29 mouse cellular contexts compared by ENCODE assay signal in genomic region chr10:78074977-78075376, GRCm38 (mm10). TPM values are rescaled to one million over a fixed set of nuclear protein-coding genes. Genes with fewer than 3 reads are reported as not detected.
DNase-seq lines count a peak whose midpoint lies in the region; ATAC-seq and TF ChIP-seq lines count a peak whose summit lies in the region.
"Had no signal": no experiment of that assay in that cellular context is flagged by ENCODE, and none has a peak within 500 bp of the region (broad histone marks: within the 10 kb centered on the region; RNA-seq: fewer than 3 reads in every experiment).

No protein-coding gene starts in this region.

- no peak overlapping the region for H3K27ac ChIP-seq in CH12.LX (ENCODE audit: insufficient read depth, low read depth)
- H3K27ac ChIP-seq: embryonic facial prominence, embryonic 10.5 days; forebrain, embryonic 15.5 days; hindbrain, embryonic 12.5 days; layer of hippocampus, adult 2 months; liver, embryonic 13.5 days had no signal

- no peak overlapping the region for H3K4me2 ChIP-seq in CH12.LX (ENCODE audit: insufficient read depth, low read depth, poor library complexity, severe bottlenecking)
- H3K4me2 ChIP-seq: forebrain, embryonic 15.5 days; heart, embryonic 12.5 days; hindbrain, embryonic 12.5 days; liver, embryonic 13.5 days; lung, embryonic 14.5 days; midbrain, embryonic 11.5 days had no signal

- no peak overlapping the region for H3K9ac ChIP-seq in CH12.LX (ENCODE audit: insufficient read depth, low read depth)
- H3K9ac ChIP-seq: forebrain, embryonic 15.5 days; heart, embryonic 12.5 days; hindbrain, embryonic 12.5 days; liver, embryonic 13.5 days; lung, embryonic 14.5 days had no signal

- H3K9me3 ChIP-seq in CH12.LX (replicated peaks; ENCODE audit: low read length) = peaks cover 4% of the 10 kb centered on the region
- H3K9me3 ChIP-seq: embryonic facial prominence, embryonic 10.5 days; forebrain, embryonic 15.5 days; heart, embryonic 12.5 days; hindbrain, embryonic 12.5 days; liver, embryonic 13.5 days had no signal

- ATAC-seq in activated CD4-positive, CD25-positive, alpha-beta regulatory T cell, adult 4 months = peak; percentile 86
- ATAC-seq in megakaryocyte progenitor cell, adult 5-6 weeks (replicated peaks; ENCODE audit: poor library complexity) = peak; percentile 70
- no peak for ATAC-seq in megakaryocyte-erythroid progenitor cell, adult 5-6 weeks (replicated peaks; ENCODE audit: low FRiP score, low TSS enrichment, poor library complexity, severe bottlenecking)
- ATAC-seq: forebrain, embryonic 15.5 days had no signal

- peaks cover 0 to 61% of the 10 kb centered on the region in 2 experiments for H3K36me3 ChIP-seq in CH12.LX (replicated peaks in 1 of 2; ENCODE audit: control insufficient read depth in 1 of 2, insufficient read depth in 1 of 2, low read length in 1 of 2)
- H3K36me3 ChIP-seq: forebrain, embryonic 15.5 days; heart, embryonic 12.5 days; hindbrain, embryonic 12.5 days had no signal

- no peak for TF ChIP-seq RAD21 in CH12.LX (IDR thresholded peaks at IDR 0.05; ENCODE audit: low read depth, low read length)

- H3K4me3 ChIP-seq in CH12.LX (replicated peaks in 1 of 3; ENCODE audit: low read depth in 2 of 3, low read length in 2 of 3, poor library complexity in 1 of 3) = no peak overlapping the region
- H3K4me3 ChIP-seq: embryonic facial prominence, embryonic 10.5 days; forebrain, embryonic 15.5 days; heart, embryonic 12.5 days; hindbrain, embryonic 12.5 days; layer of hippocampus, adult 2 months; liver, embryonic 13.5 days had no signal

- no peak for TF ChIP-seq CTCF in CH12.LX (conservative IDR thresholded peaks at IDR 0.05 in 1 of 2, IDR thresholded peaks at IDR 0.05 in 1 of 2; ENCODE audit: low read depth in 2 of 2, low read length in 2 of 2)

- in situ Hi-C loops in CH12.LX (cut with MboI; ENCODE audit: low pct_ligation_motif_present, low pct_unique_long_range_greater_than_20kb, low sequenced_read_pairs) = no loop called here

- H3K79me2 ChIP-seq in CH12.LX (replicated peaks; ENCODE audit: control insufficient read depth, extremely low read depth, insufficient read depth, poor library complexity, severe bottlenecking) = no peaks in the 10 kb centered on the region

- no peak for TF ChIP-seq POLR2A in CH12.LX (IDR thresholded peaks at IDR 0.05; ENCODE audit: low read depth, low read length)

- peaks cover 13 to 22% of the 10 kb centered on the region in 2 experiments for H3K4me1 ChIP-seq in CH12.LX (ENCODE audit: control insufficient read depth in 1 of 2, insufficient read depth in 2 of 2)

- H3K27me3 ChIP-seq in CH12.LX (replicated peaks) = peaks cover 23% of the 10 kb centered on the region
- H3K27me3 ChIP-seq: forebrain, embryonic 15.5 days had no signal

- no peak for DNase-seq in CH12.LX (ENCODE audit: extremely low read depth)
- peak; percentile 43 to 55 for DNase-seq in thymus, postnatal 36 days
- no peak for DNase-seq in kidney, adult 8-10 months
- no peak for DNase-seq in spleen, postnatal 36 days (ENCODE audit: low spot score in 2 of 2)
- no peak for DNase-seq in heart, adult 11 months
- DNase-seq: adrenal gland, postnatal 25 days; cerebellum, adult 9-10 months; heart, adult 18-20 months; heart, postnatal 10 days; kidney, adult 9 months; kidney, postnatal 14 days; layer of hippocampus, postnatal 36 days; liver, embryonic 13.5 days; lung, embryonic 14.5 days; lung, postnatal 36 days; right cerebral cortex, postnatal 14 days; spleen, adult 18-20 months had no signal

- dilution Hi-C loops in CH12.LX (cut with MboI; ENCODE audit: extremely low pct_ligation_motif_present, extremely low pct_unique_long_range_greater_than_20kb, low sequenced_read_pairs) = no loop called here

- peak; percentile 10; the same call in 1 of the 2 replicates for TF ChIP-seq EP300 in CH12.LX (IDR thresholded peaks at IDR 0.05; ENCODE audit: low read length)

TF ChIP-seq in CH12.LX, 34 proteins besides CTCF, POLR2A, EP300 and RAD21:
- no peak for TF ChIP-seq MAFK (IDR thresholded peaks at IDR 0.05; ENCODE audit: insufficient replicate concordance, low read length)
- no peak for TF ChIP-seq JUND (conservative IDR thresholded peaks at IDR 0.05; ENCODE audit: low read depth, low read length)
- no peak for TF ChIP-seq ZC3H11A (IDR thresholded peaks at IDR 0.05; ENCODE audit: low read depth, low read length)
- no peak for TF ChIP-seq MYC (IDR thresholded peaks at IDR 0.05; ENCODE audit: low read depth, low read length)
- no peak for TF ChIP-seq RCOR1 (conservative IDR thresholded peaks at IDR 0.05; ENCODE audit: low read depth, low read length)
- TF ChIP-seq E2F4 (IDR thresholded peaks at IDR 0.05; ENCODE audit: insufficient replicate concordance, low read depth, low read length) = no peak
- 0 out of 2 replicates have a peak, but pooled peaks have one; percentile 20 for TF ChIP-seq IRF4 (IDR thresholded peaks at IDR 0.05; ENCODE audit: low read depth, low read length)

RNA-seq across cellular contexts. Expression of gene Icosl, which starts 5.9 kb away (rescaled TPM):
- total RNA-seq in CH12.LX (2012; rRNA removed) = 0.64 and 0.80 TPM in 2 replicates
- total RNA-seq in CH12.LX (2014; rRNA removed) = 1.2 and 1.5 TPM in 2 replicates
- polyA plus RNA-seq in CH12.LX (2012; ENCODE audit: insufficient read length, low read depth) = 1.2 and 1.3 TPM in 2 replicates
- 1 to 10 TPM; 5.5 to 9.3 TPM for polyA plus RNA-seq in activated CD4-positive, CD25-positive, alpha-beta regulatory T cell, adult 4 months (2017; shearing (Covaris generic))
- 3.9 and 6.3 TPM in 2 replicates for total RNA-seq in megakaryocyte progenitor cell, adult 5-6 weeks (2015)
- 2.6 and 2.9 TPM in 2 replicates for total RNA-seq in megakaryocyte progenitor cell, adult 5-6 weeks (2017)
- total RNA-seq in megakaryocyte-erythroid progenitor cell, adult 5-6 weeks (2014; fragmentation: Nextera tagmentation) = 0.37 and 4.9 TPM in 2 replicates
- 0.57 and 1.4 TPM in 2 replicates for total RNA-seq in megakaryocyte-erythroid progenitor cell, adult 5-6 weeks (2017)
- total RNA-seq: MEL had no signal

RNA-seq across cellular contexts. Expression of gene Aire, which starts 31.6 kb away (rescaled TPM):
- total RNA-seq in CH12.LX (2012; rRNA removed) (0.17 TPM in 1 of 2 replicates, not detected in the other), CH12.LX (2014; rRNA removed) (not detected in 2 replicates)
- polyA plus RNA-seq in CH12.LX (2012; ENCODE audit: insufficient read length, low read depth) = 0.16 TPM in 1 of 2 replicates, not detected in the other
- polyA plus RNA-seq in activated CD4-positive, CD25-positive, alpha-beta regulatory T cell, adult 4 months (2017; shearing (Covaris generic)) = under 1 TPM in 1 of 2 experiments, not detected in 1; 0.44 TPM
- total RNA-seq in megakaryocyte progenitor cell, adult 5-6 weeks (2015) = not detected in 2 replicates
- not detected in 2 replicates for total RNA-seq in megakaryocyte progenitor cell, adult 5-6 weeks (2017)
- not detected in 2 replicates for total RNA-seq in megakaryocyte-erythroid progenitor cell, adult 5-6 weeks (2014; fragmentation: Nextera tagmentation)
- not detected in 2 replicates for total RNA-seq in megakaryocyte-erythroid progenitor cell, adult 5-6 weeks (2017)
- total RNA-seq: adrenal gland, postnatal 25 days; gastrocnemius, adult 8-10 months; heart, adult 18-20 months; heart, postnatal 10 days; left cerebral cortex, postnatal 25 days; MEL had no signal
- polyA plus RNA-seq: heart, embryonic 12.5 days; liver, embryonic 13.5 days; midbrain, embryonic 11.5 days had no signal

RNA-seq across cellular contexts. Expression of gene Dnmt3l, which starts 33.2 kb away (rescaled TPM):
- total RNA-seq in CH12.LX (2012; rRNA removed) (0.21 TPM in 1 of 2 replicates, not detected in the other), CH12.LX (2014; rRNA removed) (0.23 TPM in 1 of 2 replicates, not detected in the other)
- polyA plus RNA-seq in CH12.LX (2012; ENCODE audit: insufficient read length, low read depth) = not detected in 2 replicates
- not detected for polyA plus RNA-seq in activated CD4-positive, CD25-positive, alpha-beta regulatory T cell, adult 4 months (2017; shearing (Covaris generic))
- total RNA-seq in megakaryocyte progenitor cell, adult 5-6 weeks (2015) = 1.5 and 4.4 TPM in 2 replicates
- total RNA-seq in megakaryocyte progenitor cell, adult 5-6 weeks (2017) = 1.3 and 3.2 TPM in 2 replicates
- not detected in 2 replicates for total RNA-seq in megakaryocyte-erythroid progenitor cell, adult 5-6 weeks (2014; fragmentation: Nextera tagmentation)
- not detected in 2 replicates for total RNA-seq in megakaryocyte-erythroid progenitor cell, adult 5-6 weeks (2017)
- total RNA-seq: gastrocnemius, adult 8-10 months; heart, adult 18-20 months; heart, postnatal 10 days; layer of hippocampus, adult 2 months; left cerebral cortex, postnatal 25 days; MEL had no signal
- polyA plus RNA-seq: embryonic facial prominence, embryonic 10.5 days; forebrain, embryonic 15.5 days; heart, embryonic 12.5 days; liver, embryonic 13.5 days; midbrain, embryonic 11.5 days had no signal

Comparison
In these comparisons a context has a peak if more than half of its experiments do, and no peak if none do; other contexts are left out.
1. DNase-seq: peak in thymus, postnatal 36 days (2 of 2); none in CH12.LX (single experiment), kidney, adult 8-10 months (0 of 2), spleen, postnatal 36 days (0 of 2) and heart, adult 11 months (single experiment).